Mouse (Mus musculus) c-Kit-positive CD71-positive TER-119-positive erythroid progenitor cells, embryonic 14.5 days (primary cell): ENCODE measurements around the gene Tmem196.

Source experiments
- DNase-seq: peaks from one replicate; pipeline ENCODE4 v3.0.0-alpha.2; 2013; ENCODE audit warnings: low spot score

Gene Tmem196

DNA sequence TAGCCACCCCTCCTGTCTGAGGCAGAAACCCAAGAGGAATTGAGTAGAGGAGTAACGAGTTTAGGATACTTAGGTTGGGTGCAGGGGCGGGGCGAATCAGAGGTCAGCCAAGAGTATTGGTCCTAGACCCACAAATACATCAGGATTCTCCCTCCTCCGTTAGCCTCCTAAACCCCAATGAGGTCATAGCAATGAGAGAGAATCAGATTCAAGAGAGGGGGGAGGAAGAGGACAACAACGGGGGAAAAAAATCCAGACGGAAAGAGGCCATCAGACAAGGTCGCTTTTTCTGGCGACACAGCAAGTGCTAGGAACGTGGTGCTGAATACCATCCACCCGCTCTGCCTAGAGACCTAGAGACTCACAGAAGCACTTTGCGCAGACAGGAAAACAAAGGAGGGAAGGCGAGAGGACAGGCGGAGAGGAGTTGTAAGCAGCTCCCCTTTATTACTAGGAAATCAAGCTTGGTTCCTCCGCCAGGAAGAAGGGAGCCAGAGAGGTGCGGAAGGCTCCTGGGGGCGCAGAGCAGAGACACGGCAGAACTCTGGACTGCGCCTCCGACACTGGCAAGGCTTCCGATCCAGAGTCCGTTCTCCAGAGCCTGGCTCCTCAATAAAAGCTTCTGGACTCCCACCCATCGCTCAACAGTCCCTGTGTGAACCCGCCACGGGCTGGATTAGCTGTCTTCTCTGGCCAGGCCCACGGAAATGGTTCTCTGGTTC, at the start of gene Tmem196:
TSS of gene Tmem196 (plus strand) at position 234 of the 722 bp plus-strand sequence.
- no peak for DNase-seq

GRCm38 (mm10) chr12:119946311-119946692, 680 bp downstream of the Tmem196 start:
- no peak for DNase-seq

DNA sequence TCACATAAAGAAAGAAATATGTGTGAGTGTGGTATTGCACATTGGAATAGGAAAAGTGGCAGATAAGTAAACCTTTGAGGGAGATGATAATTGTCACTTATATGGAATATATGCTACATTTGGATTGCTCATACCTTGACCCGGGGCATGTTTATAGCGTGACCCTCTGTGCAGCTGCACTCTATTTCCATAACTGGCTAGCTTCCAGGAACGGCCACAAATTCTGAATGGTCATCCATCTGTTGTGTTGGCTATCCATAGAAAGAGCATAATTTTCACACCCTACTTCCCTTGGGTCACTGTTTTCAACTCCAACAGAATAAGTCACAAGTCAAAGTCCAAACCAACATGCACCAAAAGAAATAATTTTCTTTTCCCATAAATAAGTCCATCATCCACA, 11.4 kb downstream of the Tmem196 start:
- DNase-seq, result no peak

DNA sequence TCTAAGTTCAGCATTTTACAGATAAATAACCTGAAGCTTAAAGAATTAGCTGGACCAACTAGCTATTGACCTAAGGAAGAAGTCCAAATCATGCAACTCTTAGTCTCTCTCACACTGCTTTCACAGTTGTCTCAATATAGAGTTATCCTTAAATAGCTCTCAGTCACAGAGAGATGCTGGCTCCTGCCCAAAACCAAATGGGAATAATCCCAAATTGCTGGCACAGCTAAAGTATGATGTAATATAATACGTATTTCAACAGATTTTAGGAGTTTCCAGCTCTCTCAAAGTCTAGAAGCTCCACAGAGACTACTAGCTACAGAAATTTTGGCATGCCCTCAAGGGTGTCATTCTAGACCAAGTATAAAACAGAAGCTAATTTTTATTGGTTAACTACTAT, 15.1 kb downstream of the Tmem196 start:
- no peak for DNase-seq

- DNase-seq, result no peak
These were observed 19.8 kb downstream of the Tmem196 start for GRCm38 (mm10) chr12:119965373-119965772.

GRCm38 (mm10) chr12:119970068-119970467, 24.4 kb downstream of the Tmem196 start:
- no peak for DNase-seq

- peak; percentile 5 for DNase-seq
These were observed 36.1 kb downstream of the Tmem196 start for GRCm38 (mm10) chr12:119981731-119982130.

- no peak for DNase-seq
These were observed 52.6 kb downstream of the Tmem196 start for GRCm38 (mm10) chr12:119998267-119998666.

- DNase-seq, result no peak
These were observed 58.7 kb downstream of the Tmem196 start for GRCm38 (mm10) chr12:120004280-120004679.

GRCm38 (mm10) chr12:120014768-120015167, 69.1 kb downstream of the Tmem196 start:
- no peak for DNase-seq

GRCm38 (mm10) chr12:120015201-120015600, 69.6 kb downstream of the Tmem196 start:
- no peak for DNase-seq

DNA sequence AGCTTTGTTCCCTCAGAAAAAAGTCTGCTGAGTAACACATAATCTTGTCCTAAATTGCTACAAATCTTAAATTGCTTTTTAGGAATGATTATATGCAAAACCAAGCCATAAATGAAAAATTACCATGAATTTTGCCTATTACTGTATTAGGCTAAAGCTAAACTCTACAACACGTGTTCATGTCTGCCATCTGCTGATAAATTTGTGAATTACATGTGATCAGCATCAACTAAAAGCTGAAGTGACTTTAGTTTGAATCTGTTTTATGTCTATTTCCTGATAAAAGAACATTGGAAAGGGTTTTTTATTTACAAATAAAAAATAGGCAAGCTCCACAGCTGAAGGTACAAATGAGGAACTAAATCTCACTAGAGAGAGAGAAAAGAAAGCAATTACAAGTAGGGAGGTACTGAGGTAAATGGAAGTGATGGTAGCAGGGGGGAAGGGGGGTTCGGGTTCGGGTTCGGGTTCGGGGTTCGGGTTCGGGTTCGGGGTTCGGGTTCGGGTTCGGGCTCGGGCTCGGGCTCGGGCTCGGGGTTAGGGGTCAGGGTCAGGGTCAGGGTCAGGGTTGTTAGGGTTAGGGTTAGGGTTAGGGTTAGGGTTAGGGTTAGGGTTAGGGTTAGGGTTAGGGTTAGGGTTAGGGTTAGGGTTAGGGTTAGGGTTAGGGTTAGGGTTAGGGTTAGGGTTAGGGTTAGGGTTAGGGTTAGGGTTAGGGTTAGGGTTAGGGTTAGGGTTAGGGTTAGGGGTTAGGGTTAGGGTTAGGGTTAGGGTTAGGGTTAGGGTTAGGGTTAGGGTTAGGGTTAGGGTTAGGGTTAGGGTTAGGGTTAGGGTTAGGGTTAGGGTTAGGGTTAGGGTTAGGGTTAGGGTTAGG, 82.7 kb downstream of the Tmem196 start:
- DNase-seq, result peak; percentile 35
